Comparison of ENCODE assay signal across 25 mouse cellular contexts in the genomic region with DNA sequence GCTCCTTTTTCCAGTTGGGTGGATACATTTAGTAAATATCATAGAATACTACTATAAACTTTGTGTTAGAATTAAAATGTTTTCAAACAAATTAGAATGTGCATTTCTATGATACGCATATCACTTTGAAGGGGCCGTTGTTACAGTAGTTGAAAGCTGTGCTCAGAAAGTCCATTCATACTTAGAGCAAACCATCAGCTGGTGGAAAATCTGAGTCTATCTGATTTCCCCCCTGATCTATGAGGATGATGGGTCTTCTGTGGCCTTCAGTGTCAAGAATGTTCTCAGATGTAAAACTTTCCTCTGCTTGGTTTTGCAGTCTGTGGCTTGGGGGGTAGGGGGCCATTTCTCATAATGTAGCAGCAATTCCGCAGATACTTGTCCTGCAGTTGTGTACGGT.
"Had no signal": no experiment of that assay in that cellular context is flagged by ENCODE, and none has a peak within 500 bp of the region (broad histone marks: within the 10 kb centered on the region; RNA-seq: fewer than 3 reads in every experiment).

No protein-coding gene starts in this region.

- H3K9ac ChIP-seq: embryonic facial prominence, embryonic 12.5 days; embryonic facial prominence, embryonic 13.5 days; embryonic facial prominence, embryonic 15.5 days; forebrain, embryonic 12.5 days; forebrain, embryonic 13.5 days; forebrain, embryonic 15.5 days; forebrain, postnatal 0 days had no signal

- H3K4me2 ChIP-seq: embryonic facial prominence, embryonic 12.5 days; embryonic facial prominence, embryonic 13.5 days; embryonic facial prominence, embryonic 15.5 days; forebrain, embryonic 12.5 days; forebrain, embryonic 13.5 days; forebrain, embryonic 15.5 days had no signal

- H3K4me1 ChIP-seq: embryonic facial prominence, embryonic 12.5 days; embryonic facial prominence, embryonic 13.5 days; embryonic facial prominence, embryonic 15.5 days; forebrain, embryonic 13.5 days; forebrain, embryonic 15.5 days had no signal

- H3K4me3 ChIP-seq: embryonic facial prominence, embryonic 10.5 days; embryonic facial prominence, embryonic 12.5 days; embryonic facial prominence, embryonic 13.5 days; embryonic facial prominence, embryonic 15.5 days; erythroblast, embryonic 14.5 days; forebrain, embryonic 10.5 days; forebrain, embryonic 12.5 days; forebrain, embryonic 13.5 days; forebrain, embryonic 15.5 days; gastrocnemius, adult 2 months; heart, adult 2 months had no signal

- H3K36me3 ChIP-seq: embryonic facial prominence, embryonic 10.5 days; embryonic facial prominence, embryonic 12.5 days; embryonic facial prominence, embryonic 13.5 days; embryonic facial prominence, embryonic 15.5 days; forebrain, embryonic 10.5 days; forebrain, embryonic 12.5 days; forebrain, embryonic 15.5 days had no signal

- H3K9me3 ChIP-seq: embryonic facial prominence, embryonic 10.5 days; embryonic facial prominence, embryonic 12.5 days; embryonic facial prominence, embryonic 13.5 days; embryonic facial prominence, embryonic 15.5 days; forebrain, embryonic 10.5 days; forebrain, embryonic 12.5 days; forebrain, embryonic 13.5 days; forebrain, embryonic 15.5 days had no signal

- H3K27ac ChIP-seq: embryonic facial prominence, embryonic 10.5 days; embryonic facial prominence, embryonic 12.5 days; embryonic facial prominence, embryonic 13.5 days; embryonic facial prominence, embryonic 15.5 days; forebrain, embryonic 10.5 days; forebrain, embryonic 12.5 days; forebrain, embryonic 13.5 days; forebrain, embryonic 15.5 days; gastrocnemius, adult 2 months; heart, adult 2 months had no signal

- H3K27me3 ChIP-seq: embryonic facial prominence, embryonic 12.5 days; embryonic facial prominence, embryonic 13.5 days; embryonic facial prominence, embryonic 15.5 days; forebrain, embryonic 12.5 days; forebrain, embryonic 13.5 days; forebrain, embryonic 15.5 days had no signal

- DNase-seq: cerebellum, adult 9-10 months; cerebellum, adult 9-11 months; cerebellum, postnatal 10 days; cerebellum, postnatal 14 days; cerebellum, postnatal 25 days; cerebellum, postnatal 36 days; embryo, embryonic 11 days; forebrain, postnatal 0 days; gastrocnemius, adult 2 months; gastrocnemius, postnatal 10 days; gastrocnemius, postnatal 14 days; gastrocnemius, postnatal 25 days; gastrocnemius, postnatal 36 days; heart, adult 11 months; heart, adult 18-20 months; heart, adult 2 months had no signal
